Mouse (Mus musculus): Measurements from ENCODE around the gene Hic1. TPM values are rescaled to one million over a fixed set of nuclear protein-coding genes. Genes with fewer than 3 reads are reported as not detected.

Hic1 gene
- polyA plus RNA-seq (2011; ENCODE audit: insufficient read length, low read depth, missing spikeins), result 20.7 and 29.3 TPM in 2 replicates

DNA sequence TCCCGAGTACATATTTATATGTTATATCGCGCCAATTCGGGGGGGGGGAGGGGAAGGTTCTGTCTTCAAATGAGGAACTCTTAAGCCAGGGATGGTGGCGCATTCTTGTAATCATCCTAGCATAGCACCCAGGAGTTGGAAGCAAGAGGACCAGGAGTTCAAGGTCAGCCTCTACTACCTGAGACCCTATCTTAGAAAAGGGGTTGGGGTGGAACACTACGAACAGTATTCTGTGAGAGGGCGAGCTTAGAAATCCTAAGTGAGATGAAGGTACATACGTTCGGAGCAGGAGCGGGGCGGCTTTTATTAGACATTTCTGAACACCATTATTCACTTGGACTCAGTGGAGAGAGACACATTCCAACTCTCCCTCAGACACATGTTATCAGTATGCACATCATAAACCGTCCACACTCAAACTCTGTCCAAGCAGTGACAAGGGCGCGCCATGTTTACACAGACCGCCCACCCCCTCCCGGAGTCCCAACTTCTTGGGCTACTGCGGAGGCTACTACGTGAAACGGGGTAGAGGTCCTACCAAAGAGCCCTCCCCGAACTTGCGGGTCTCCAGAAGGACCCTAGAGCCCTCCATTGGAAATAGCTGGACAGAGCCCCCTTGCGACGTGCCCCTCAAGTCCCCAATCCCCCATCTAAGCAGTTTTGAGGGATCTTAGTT lies at the start of gene Hic1:
TSS of gene Hic1 (minus strand) at position 115 of the 676 bp plus-strand sequence.
- no peak for TF ChIP-seq CTCF (IDR thresholded peaks at IDR 0.05; ENCODE audit: borderline replicate concordance, insufficient read depth, low read length)
- TF ChIP-seq POLR2A (IDR thresholded peaks at IDR 0.05; ENCODE audit: low read depth, low read length), result peak; percentile 43; the same call in 1 of the 2 replicates
- peak within 1 kb of the TSS; percentile 72 for H3K4me3 ChIP-seq (ENCODE audit: insufficient read depth, low read length)
- H3K4me1 ChIP-seq (ENCODE audit: control insufficient read depth, insufficient read depth, low read length), result peaks cover 2% of the 10 kb centered on the region; the same call in 1 of the 2 replicates
- peak within 1 kb of the TSS; percentile 90 for H3K27ac ChIP-seq (ENCODE audit: insufficient read depth, low read length)

DNA sequence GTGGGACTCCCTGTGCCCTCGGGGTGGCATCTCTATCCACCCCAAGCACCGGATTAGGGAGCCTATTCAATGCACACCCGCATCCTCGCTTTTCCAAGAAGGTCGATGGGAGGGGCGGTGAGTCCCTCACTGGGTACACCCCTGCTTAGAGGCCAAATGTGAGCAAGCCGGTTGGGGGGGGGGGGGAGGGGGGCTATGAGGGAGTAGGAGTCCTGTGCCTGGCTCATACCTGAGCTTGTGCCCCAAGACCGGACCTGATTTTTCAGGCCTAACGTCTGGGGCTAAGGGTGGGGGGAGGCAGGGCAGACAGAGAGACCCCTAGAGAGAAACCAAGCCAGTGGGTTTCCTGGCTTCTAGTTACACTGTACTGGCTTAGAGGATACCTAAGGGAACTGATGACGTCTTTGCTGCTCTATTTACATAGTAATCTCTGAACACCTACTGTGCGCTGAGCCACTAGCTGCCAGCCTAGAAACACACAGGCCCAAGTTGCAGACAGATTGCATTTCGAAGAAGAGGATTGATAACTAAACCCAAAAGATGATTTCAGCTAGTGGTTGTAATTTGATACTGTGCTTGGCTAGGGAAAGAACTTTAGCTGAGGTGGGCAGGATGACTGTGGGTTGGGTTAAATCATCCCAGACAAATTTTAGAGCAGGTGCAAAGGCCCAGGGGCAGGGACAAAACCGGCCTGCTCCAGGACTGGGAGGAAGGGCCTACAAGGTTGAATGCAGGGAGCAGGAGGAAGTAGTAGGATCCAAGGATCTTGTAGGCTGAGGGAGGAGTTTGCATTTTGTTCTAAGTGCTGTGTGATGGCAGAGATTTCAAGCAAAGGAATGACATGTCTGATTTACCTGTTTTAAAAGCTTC lies 45.0 kb upstream of the Hic1 start:
- TF ChIP-seq CTCF (IDR thresholded peaks at IDR 0.05; ENCODE audit: borderline replicate concordance, insufficient read depth, low read length) (no peak), POLR2A (IDR thresholded peaks at IDR 0.05; ENCODE audit: low read depth, low read length) (no peak)
- H3K27ac ChIP-seq (ENCODE audit: insufficient read depth, low read length), result no peak overlapping the region
- no peaks in the 10 kb centered on the region for H3K4me1 ChIP-seq (ENCODE audit: control insufficient read depth, insufficient read depth, low read length)
- H3K4me3 ChIP-seq (ENCODE audit: insufficient read depth, low read length), result no peak overlapping the region

DNA sequence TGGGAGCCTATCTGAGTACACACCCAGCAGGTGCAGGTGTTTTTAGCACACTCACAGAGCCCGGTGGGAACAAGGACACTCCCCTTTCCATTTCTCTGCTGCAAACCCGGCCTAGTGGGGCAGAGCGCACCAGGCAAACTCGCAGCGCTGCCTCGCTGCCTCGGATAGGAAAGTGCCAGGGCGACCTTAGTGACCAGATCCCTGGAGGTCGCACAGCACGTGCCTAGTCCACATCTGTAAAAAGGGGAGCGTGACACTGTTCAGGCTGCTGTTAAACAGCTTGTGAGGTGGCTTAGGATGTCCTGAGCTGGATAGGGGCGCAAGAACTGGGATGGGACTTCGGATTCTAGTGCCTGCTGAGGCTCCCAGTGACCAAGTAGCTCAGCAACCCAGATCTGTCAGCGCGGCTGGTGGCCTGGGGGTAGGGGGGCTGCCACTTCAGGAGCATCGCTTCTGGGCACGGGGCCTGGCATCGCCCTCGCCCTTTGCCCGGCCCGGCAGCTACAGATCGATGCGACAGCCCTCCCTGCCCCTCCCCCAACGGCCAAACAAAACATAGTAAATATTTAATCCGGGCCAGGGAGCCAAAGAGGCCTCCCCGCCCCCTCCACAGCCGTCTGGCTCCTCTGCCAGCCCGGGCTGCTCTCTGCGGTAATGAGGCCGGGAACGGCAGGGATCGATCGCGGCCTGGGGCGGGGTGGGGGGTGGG lies 44.2 kb upstream of the Hic1 start:
- Histone ChIP-seq H3K27ac (ENCODE audit: insufficient read depth, low read length) (no peak overlapping the region), H3K4me3 (ENCODE audit: insufficient read depth, low read length) (no peak overlapping the region), H3K4me1 (ENCODE audit: control insufficient read depth, insufficient read depth, low read length) (no peaks in the 10 kb centered on the region)
- TF ChIP-seq POLR2A (IDR thresholded peaks at IDR 0.05; ENCODE audit: low read depth, low read length), result no peak
- no peak for TF ChIP-seq CTCF (IDR thresholded peaks at IDR 0.05; ENCODE audit: borderline replicate concordance, insufficient read depth, low read length)

DNA sequence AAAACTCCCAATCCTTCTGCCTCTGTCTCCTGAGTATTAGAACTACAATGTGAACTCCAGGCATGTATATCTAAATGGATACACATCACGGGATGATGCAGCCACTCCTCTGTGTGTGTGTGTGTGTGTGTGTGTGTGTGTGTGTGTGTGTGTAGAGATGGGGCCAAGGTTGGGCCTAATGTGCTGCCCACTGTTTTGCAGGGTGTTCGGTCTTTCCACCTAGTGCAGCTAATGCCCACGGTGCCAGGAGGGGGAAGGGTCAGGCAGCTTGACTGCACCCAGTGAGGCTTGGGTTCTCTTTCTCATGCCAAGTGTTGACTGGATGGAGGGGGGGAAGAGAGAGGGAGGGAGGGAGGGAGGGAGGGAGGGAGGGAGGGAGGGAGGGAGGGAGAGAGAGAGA lies 43.6 kb upstream of the Hic1 start:
- TF ChIP-seq CTCF (IDR thresholded peaks at IDR 0.05; ENCODE audit: borderline replicate concordance, insufficient read depth, low read length) (no peak), POLR2A (IDR thresholded peaks at IDR 0.05; ENCODE audit: low read depth, low read length) (no peak)
- H3K4me1 ChIP-seq (ENCODE audit: control insufficient read depth, insufficient read depth, low read length), result no peaks in the 10 kb centered on the region

DNA sequence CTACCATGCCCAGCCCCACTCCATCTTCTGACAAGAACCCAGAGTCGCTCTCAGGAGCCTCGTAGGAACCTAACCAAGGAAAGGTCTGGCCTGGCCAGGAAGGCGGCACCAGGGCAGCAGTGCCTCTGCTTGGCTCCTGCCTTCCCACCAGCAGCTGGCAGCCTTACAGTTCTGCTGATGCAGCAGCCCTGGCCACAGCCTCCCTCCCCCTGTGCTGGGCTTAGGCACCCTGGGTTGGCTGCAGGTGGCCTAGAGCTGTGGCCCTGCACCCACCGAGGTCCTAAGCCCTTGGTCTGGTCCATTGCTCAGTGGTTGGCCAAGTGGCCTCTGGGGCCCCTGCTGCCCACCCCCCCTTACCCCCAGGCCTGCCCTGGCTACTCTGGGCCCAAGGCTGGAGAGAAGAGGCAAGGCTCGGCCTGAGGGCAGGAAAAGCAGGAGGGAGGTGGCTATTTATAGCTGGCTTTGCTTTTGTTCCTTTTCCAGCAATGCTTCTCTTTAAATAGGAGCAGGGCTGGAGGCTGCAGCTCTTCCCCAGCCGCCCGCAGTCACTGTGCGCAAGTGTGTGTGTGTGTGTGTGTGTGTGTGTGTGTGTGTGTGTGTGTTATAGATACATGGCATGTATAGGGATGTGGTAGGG lies 42.8 kb upstream of the Hic1 start:
- Histone ChIP-seq H3K4me3 (ENCODE audit: insufficient read depth, low read length) (no peak overlapping the region), H3K27ac (ENCODE audit: insufficient read depth, low read length) (no peak overlapping the region), H3K4me1 (ENCODE audit: control insufficient read depth, insufficient read depth, low read length) (no peaks in the 10 kb centered on the region)
- TF ChIP-seq CTCF (IDR thresholded peaks at IDR 0.05; ENCODE audit: borderline replicate concordance, insufficient read depth, low read length) (no peak), POLR2A (IDR thresholded peaks at IDR 0.05; ENCODE audit: low read depth, low read length) (no peak)

More for the DNA sequence above, 43.6 kb upstream of the Hic1 start:
- H3K27ac ChIP-seq (ENCODE audit: insufficient read depth, low read length), result no peak overlapping the region
- H3K4me3 ChIP-seq (ENCODE audit: insufficient read depth, low read length), result no peak overlapping the region

DNA sequence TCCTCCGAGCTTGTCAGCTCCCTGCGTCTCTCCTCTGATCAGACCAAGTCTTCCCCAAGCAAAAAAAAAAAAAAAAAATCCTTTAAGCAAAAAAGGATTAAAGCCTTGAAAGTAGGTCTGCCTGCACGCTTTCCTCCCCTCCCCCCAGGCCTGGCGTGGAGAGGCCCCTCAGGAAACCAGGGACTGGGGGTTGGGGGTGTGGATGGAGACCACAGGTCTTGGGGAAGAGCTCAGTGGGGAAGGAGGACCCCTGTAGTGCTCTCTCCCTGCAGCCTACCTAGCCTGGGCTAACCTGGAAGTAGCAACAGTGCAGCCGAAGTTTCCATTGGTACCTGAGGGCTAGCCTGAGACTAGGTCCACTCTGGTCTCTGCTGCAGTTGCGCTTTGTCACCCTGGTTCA lies 41.4 kb upstream of the Hic1 start:
- no peak overlapping the region for H3K4me3 ChIP-seq (ENCODE audit: insufficient read depth, low read length)
- TF ChIP-seq CTCF (IDR thresholded peaks at IDR 0.05; ENCODE audit: borderline replicate concordance, insufficient read depth, low read length) (no peak), POLR2A (IDR thresholded peaks at IDR 0.05; ENCODE audit: low read depth, low read length) (no peak)
- no peak overlapping the region for H3K27ac ChIP-seq (ENCODE audit: insufficient read depth, low read length)
- H3K4me1 ChIP-seq (ENCODE audit: control insufficient read depth, insufficient read depth, low read length), result no peaks in the 10 kb centered on the region

DNA sequence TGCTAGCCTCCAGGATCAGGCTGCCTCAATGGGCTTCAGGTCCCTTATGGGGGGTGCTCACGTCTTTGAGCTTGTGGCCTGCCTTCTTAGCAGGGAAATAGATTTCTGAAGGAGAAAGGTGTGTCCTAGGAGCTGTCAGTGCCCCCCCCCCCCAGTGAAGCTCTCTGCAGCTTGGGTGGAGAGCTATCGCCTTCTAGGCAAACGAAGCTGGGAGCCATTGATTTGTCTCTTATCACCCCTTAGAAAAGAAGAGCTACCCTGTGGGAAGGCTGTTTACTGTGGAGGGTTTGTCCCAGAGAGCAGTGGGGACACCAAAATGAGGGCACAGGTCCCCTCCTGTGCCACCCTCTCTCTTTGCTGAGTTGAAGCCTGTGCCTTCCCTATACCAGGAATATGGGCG lies 40.8 kb upstream of the Hic1 start:
- Histone ChIP-seq H3K4me3 (ENCODE audit: insufficient read depth, low read length) (no peak overlapping the region), H3K27ac (ENCODE audit: insufficient read depth, low read length) (no peak overlapping the region), H3K4me1 (ENCODE audit: control insufficient read depth, insufficient read depth, low read length) (no peaks in the 10 kb centered on the region)
- no peak for TF ChIP-seq POLR2A (IDR thresholded peaks at IDR 0.05; ENCODE audit: low read depth, low read length)
- TF ChIP-seq CTCF (IDR thresholded peaks at IDR 0.05; ENCODE audit: borderline replicate concordance, insufficient read depth, low read length), result no peak

DNA sequence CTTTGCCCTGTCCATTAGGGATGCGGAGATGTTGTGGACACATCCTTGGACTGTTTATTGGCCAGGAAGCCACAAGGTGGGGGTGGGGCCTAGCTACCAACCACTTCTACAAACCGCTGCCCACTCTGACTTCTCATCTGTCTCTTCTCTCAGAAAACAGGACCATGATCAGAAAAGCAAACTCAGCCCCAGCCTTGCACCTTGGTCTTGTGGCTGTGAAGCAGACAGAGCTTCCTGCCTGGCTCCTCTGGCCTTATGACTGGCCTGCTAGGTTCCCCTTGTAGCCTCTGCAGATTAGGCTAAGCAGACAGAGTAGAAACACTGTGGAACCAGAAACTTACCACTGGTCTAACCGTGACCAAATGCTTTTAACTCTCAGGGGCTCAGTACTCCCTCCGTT lies 40.0 kb upstream of the Hic1 start:
- no peak overlapping the region for H3K27ac ChIP-seq (ENCODE audit: insufficient read depth, low read length)
- no peak for TF ChIP-seq CTCF (IDR thresholded peaks at IDR 0.05; ENCODE audit: borderline replicate concordance, insufficient read depth, low read length)
- no peak for TF ChIP-seq POLR2A (IDR thresholded peaks at IDR 0.05; ENCODE audit: low read depth, low read length)
- no peaks in the 10 kb centered on the region for H3K4me1 ChIP-seq (ENCODE audit: control insufficient read depth, insufficient read depth, low read length)
- no peak overlapping the region for H3K4me3 ChIP-seq (ENCODE audit: insufficient read depth, low read length)

DNA sequence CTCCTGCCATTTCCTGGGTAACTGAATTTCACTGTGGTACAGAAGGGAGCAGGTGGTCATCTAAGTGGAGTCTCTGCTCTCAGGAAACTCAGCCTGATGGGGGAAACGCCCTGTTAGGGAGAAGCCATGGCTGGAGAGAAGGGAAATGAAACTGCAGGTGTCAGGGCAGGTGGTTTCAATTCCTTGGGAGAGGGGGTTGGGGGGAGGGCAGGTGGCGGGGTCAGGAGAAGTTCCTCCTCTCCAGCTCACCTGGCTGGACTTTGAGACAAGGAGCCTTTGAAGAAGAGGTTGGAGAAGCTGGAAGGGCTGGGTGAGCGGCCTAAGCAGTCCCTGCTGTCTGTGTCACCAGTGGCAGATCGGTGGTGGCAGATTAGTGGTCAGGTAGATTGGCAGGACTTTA lies 37.0 kb upstream of the Hic1 start:
- no peak for TF ChIP-seq POLR2A (IDR thresholded peaks at IDR 0.05; ENCODE audit: low read depth, low read length)
- no peak for TF ChIP-seq CTCF (IDR thresholded peaks at IDR 0.05; ENCODE audit: borderline replicate concordance, insufficient read depth, low read length)
- Histone ChIP-seq H3K4me3 (ENCODE audit: insufficient read depth, low read length) (no peak overlapping the region), H3K4me1 (ENCODE audit: control insufficient read depth, insufficient read depth, low read length) (no peaks in the 10 kb centered on the region), H3K27ac (ENCODE audit: insufficient read depth, low read length) (no peak overlapping the region)
